Mouse (Mus musculus) lung, adult 10 weeks (tissue): ENCODE results near the gene Ctsw. TPM values are rescaled to one million over a fixed set of nuclear protein-coding genes. Genes with fewer than 3 reads are reported as not detected.

Experiments
- polyA plus RNA-seq: library from polyadenylated mRNA; stranded (reverse); fragments of 350-450 nt; fragmentation: Illumina TruSeq; extraction: RNeasy Lipid Tissue Mini Kit (QIAGEN cat#74804); gene quantifications from one replicate; pipeline ENCODE4 v1.2.3, GENCODE M21; 2014; ENCODE audit warnings: low read depth, low replicate concordance; ENCODE audit not compliant: insufficient read depth

The Ctsw gene
- 9.0 TPM for polyA plus RNA-seq

GRCm38 (mm10) chr19:5468374-5468773 is at the start of gene Ctsw:
Gene Ctsw (minus strand): TSS chr19:5468507.

GRCm38 (mm10) chr19:5510031-5511026 is 42.0 kb upstream of the Ctsw start, which contains the start of gene Snx32:
Gene Snx32 (minus strand): TSS chr19:5510538.

GRCm38 (mm10) chr19:5503687-5504086 is 35.4 kb upstream of the Ctsw start, which contains the start of gene 1700020D05Rik:
Gene 1700020D05Rik (minus strand): TSS chr19:5503787.

GRCm38 (mm10) chr19:5490313-5490897 is 22.1 kb upstream of the Ctsw start, which contains the start of gene Cfl1:
Gene Cfl1 (plus strand): TSS chr19:5490455.

GRCm38 (mm10) chr19:5487768-5488550 is 19.7 kb upstream of the Ctsw start, which contains the start of gene Mus81:
Gene Mus81 (minus strand): TSS chr19:5488402.

GRCm38 (mm10) chr19:5473720-5474119 is 5.4 kb upstream of the Ctsw start, which contains the start of gene Efemp2:
Gene Efemp2 (plus strand): TSS chr19:5473954.

GRCm38 (mm10) chr19:5460465-5460911 is 7.8 kb downstream of the Ctsw start, which contains the start of gene Fibp:
Gene Fibp (plus strand): TSS chr19:5460615.

GRCm38 (mm10) chr19:5457746-5458442 is 10.4 kb downstream of the Ctsw start, which contains the start of gene Ccdc85b:
Gene Ccdc85b (minus strand): TSS chr19:5457894.

GRCm38 (mm10) chr19:5447515-5448353 is 20.6 kb downstream of the Ctsw start, which contains the start of gene Fosl1:
Gene Fosl1 (plus strand): TSS chr19:5447547.

GRCm38 (mm10) chr19:5424782-5425741 is 43.2 kb downstream of the Ctsw start, which contains the start of the genes Drap1 and AI837181:
Gene Drap1 (minus strand): TSS chr19:5424979.
Gene AI837181 (plus strand): TSS chr19:5425144.

Other genes with a start within 250 kb of the Ctsw start
- 9.4 TPM for gene Pacs1, start 195.4 kb downstream of the Ctsw start, polyA plus RNA-seq
- gene Sf3b2, start 173.1 kb downstream of the Ctsw start, polyA plus RNA-seq: 93.1 TPM
- 0.28 TPM for gene Gal3st3, start 170.2 kb downstream of the Ctsw start, polyA plus RNA-seq
- not detected for gene Catsper1, start 132.8 kb downstream of the Ctsw start, polyA plus RNA-seq
- gene Cst6, start 118.9 kb downstream of the Ctsw start, polyA plus RNA-seq: 2.3 TPM
- gene Eif1ad, start 101.8 kb downstream of the Ctsw start, polyA plus RNA-seq: 13.4 TPM
- 139 TPM for gene Banf1, start 101.3 kb downstream of the Ctsw start, polyA plus RNA-seq
- 63.0 TPM for gene Sart1, start 79.8 kb downstream of the Ctsw start, polyA plus RNA-seq
- not detected for gene Tsga10ip, start 66.0 kb downstream of the Ctsw start, polyA plus RNA-seq
- 391 TPM for gene Drap1, start 43.5 kb downstream of the Ctsw start, polyA plus RNA-seq
- gene AI837181, start 43.4 kb downstream of the Ctsw start, polyA plus RNA-seq: 34.1 TPM
- gene Fosl1, start 21.0 kb downstream of the Ctsw start, polyA plus RNA-seq: 0.17 TPM
- 15.3 TPM for gene Ccdc85b, start 10.6 kb downstream of the Ctsw start, polyA plus RNA-seq
- 62.7 TPM for gene Fibp, start 7.9 kb downstream of the Ctsw start, polyA plus RNA-seq
- 41.2 TPM for gene Efemp2, start 5.4 kb upstream of the Ctsw start, polyA plus RNA-seq
- gene Mus81, start 19.9 kb upstream of the Ctsw start, polyA plus RNA-seq: 24.5 TPM
- 601 TPM for gene Cfl1, start 21.9 kb upstream of the Ctsw start, polyA plus RNA-seq
- gene 1700020D05Rik, start 35.3 kb upstream of the Ctsw start, polyA plus RNA-seq: not detected
- gene Snx32, start 42.0 kb upstream of the Ctsw start, polyA plus RNA-seq: 5.9 TPM
- 0.69 TPM for gene Ovol1, start 92.1 kb upstream of the Ctsw start, polyA plus RNA-seq
- gene Ap5b1, start 99.5 kb upstream of the Ctsw start, polyA plus RNA-seq: 3.3 TPM
- gene Rnaseh2c, start 133.4 kb upstream of the Ctsw start, polyA plus RNA-seq: 45.6 TPM
- 39.0 TPM for gene Kat5, start 141.7 kb upstream of the Ctsw start, polyA plus RNA-seq
- gene Rela, start 169.0 kb upstream of the Ctsw start, polyA plus RNA-seq: 49.7 TPM
- gene Sipa1, start 195.2 kb upstream of the Ctsw start, polyA plus RNA-seq: 35.8 TPM
- gene Map3k11, start 220.2 kb upstream of the Ctsw start, polyA plus RNA-seq: 39.2 TPM
- gene Pcnx3, start 220.4 kb upstream of the Ctsw start, polyA plus RNA-seq: 19.6 TPM
- 0.92 TPM for gene Kcnk7, start 235.9 kb upstream of the Ctsw start, polyA plus RNA-seq